Mouse (Mus musculus) heart, embryonic 10.5 days (tissue): Measurements from ENCODE around the gene Alpk1. TPM values are rescaled to one million over a fixed set of nuclear protein-coding genes. Genes with fewer than 3 reads are reported as not detected.

ENCODE experiments used
- DNase-seq: peaks from one replicate; pipeline ENCODE4 v3.0.0-alpha.2; 2017; ENCODE audit warnings: low spot score
- H3K27ac ChIP-seq: fragments of 300-500 bp; sonication (generic); 2 replicates; pipeline ENCODE4 v1.5.1; 2016; ENCODE audit warnings: mild to moderate bottlenecking
- H3K27me3 ChIP-seq: fragments of 300-500 bp; sonication (generic); 2 replicates; pipeline ENCODE4 v1.6.1; 2016; ENCODE audit warnings: mild to moderate bottlenecking; ENCODE audit not compliant: poor library complexity, insufficient read depth, severe bottlenecking
- H3K36me3 ChIP-seq: fragments of 300-500 bp; sonication (generic); 2 replicates; pipeline ENCODE4 v1.6.1; 2016; ENCODE audit warnings: mild to moderate bottlenecking, moderate library complexity
- H3K4me1 ChIP-seq: fragments of 300-500 bp; sonication (generic); 2 replicates; pipeline ENCODE4 v1.6.1; 2016; ENCODE audit warnings: mild to moderate bottlenecking
- H3K4me3 ChIP-seq: fragments of 300-500 bp; sonication (generic); 2 replicates; pipeline ENCODE4 v1.5.1; 2016; ENCODE audit warnings: mild to moderate bottlenecking, moderate library complexity
- H3K9me3 ChIP-seq: fragments of 300-500 bp; sonication (generic); 2 replicates; pipeline ENCODE4 v1.6.1; 2016; ENCODE audit warnings: mild to moderate bottlenecking, moderate library complexity
- WGBS: fragments of 180-500 bp; shearing (Covaris S2); methylation state at CpG from one replicate; pipeline ENCODE4 v1.1.7; 2016; 5-methylcytosine and 5-hydroxymethylcytosine counted together
- polyA plus RNA-seq: library from polyadenylated mRNA; unstranded; fragments of >200 nt; fragmentation: Nextera tagmentation; extraction: Ambion mirVana; gene quantifications from 2 replicates; pipeline ENCODE4 v1.2.1, GENCODE M21; 2016

Gene Alpk1
- polyA plus RNA-seq, 1 experiment from 2014 or later, result 0.92 TPM

GRCm38 (mm10) chr3:127625701-127626399 lies 154.5 kb downstream of the Alpk1 start:
- DNase-seq, result no peak
- no peaks in the 10 kb centered on the region for H3K9me3 ChIP-seq
- peak overlapping the region; percentile 58 for H3K4me3 ChIP-seq
- WGBS, result under 1% methylated on average over 28 of the region's 28 CpGs
- peaks cover 14% of the 10 kb centered on the region; the same call in 1 of the 2 replicates for H3K4me1 ChIP-seq
- peaks cover 77% of the 10 kb centered on the region for H3K27me3 ChIP-seq
- H3K27ac ChIP-seq, result no peak overlapping the region
- H3K36me3 ChIP-seq, result no peaks in the 10 kb centered on the region

- Histone ChIP-seq H3K4me1 (peaks cover 14% of the 10 kb centered on the region; the same call in 1 of the 2 replicates), H3K36me3 (no peaks in the 10 kb centered on the region), H3K27me3 (peaks cover 71% of the 10 kb centered on the region), H3K27ac (no peak overlapping the region), H3K4me3 (peak overlapping the region; percentile 58), H3K9me3 (no peaks in the 10 kb centered on the region)
- peak; percentile 83 for DNase-seq
- WGBS, result under 1% methylated on average over 36 of the region's 36 CpGs
Observed at GRCm38 (mm10) chr3:127625296-127625695, 155.0 kb downstream of the Alpk1 start.

Other genes with a start within 250 kb of the Alpk1 start
- gene Larp7, start 227.2 kb downstream of the Alpk1 start, polyA plus RNA-seq, result 56.6 and 57.3 TPM in 2 replicates
- 13.4 and 14.0 TPM in 2 replicates for gene Zgrf1, start 227.0 kb downstream of the Alpk1 start, polyA plus RNA-seq
- 0.25 and 0.26 TPM in 2 replicates for gene Neurog2, start 147.4 kb downstream of the Alpk1 start, polyA plus RNA-seq
- 2.0 and 2.6 TPM in 2 replicates for gene Tifa, start 9.3 kb upstream of the Alpk1 start, polyA plus RNA-seq
- gene Ap1ar, start 57.0 kb upstream of the Alpk1 start, polyA plus RNA-seq, result 38.2 and 58.5 TPM in 2 replicates
- gene Fam241a, start 115.8 kb upstream of the Alpk1 start, polyA plus RNA-seq, result 7.5 and 7.7 TPM in 2 replicates